Mouse (Mus musculus) limb, embryonic 15.5 days (tissue): ENCODE data around the gene Gm43518. TPM values are rescaled to one million over a fixed set of nuclear protein-coding genes. Genes with fewer than 3 reads are reported as not detected.

Experiments used
- ATAC-seq: fragments of 200-750 bp; cut with Nextera tagmentation; 2 replicates; pipeline ENCODE4 v1.8.0; 2017; ENCODE audit warnings: low read depth, moderate TSS enrichment; ENCODE audit not compliant: insufficient number of reproducible peaks, low FRiP score, low TSS enrichment
- H3K27ac ChIP-seq: fragments of 300-500 bp; sonication (generic); 2 replicates; pipeline ENCODE4 v1.5.1; 2015; ENCODE audit warnings: moderate library complexity, mild to moderate bottlenecking, inconsistent platforms
- H3K27me3 ChIP-seq: fragments of 300-500 bp; sonication (generic); 2 replicates; pipeline ENCODE4 v1.6.1; 2015; ENCODE audit warnings: inconsistent platforms
- H3K36me3 ChIP-seq: fragments of 300-500 bp; sonication (generic); 2 replicates; pipeline ENCODE4 v1.6.1; 2015; ENCODE audit warnings: inconsistent platforms
- H3K4me1 ChIP-seq: fragments of 300-500 bp; sonication (generic); 2 replicates; pipeline ENCODE4 v1.6.1; 2015; ENCODE audit warnings: inconsistent platforms
- H3K4me2 ChIP-seq: fragments of 300-500 bp; sonication (generic); 2 replicates; pipeline ENCODE4 v1.6.1; 2015; ENCODE audit warnings: mild to moderate bottlenecking, inconsistent platforms
- H3K4me3 ChIP-seq: fragments of 300-500 bp; sonication (generic); 2 replicates; pipeline ENCODE4 v1.5.1; 2015; ENCODE audit warnings: mild to moderate bottlenecking, inconsistent platforms
- H3K9ac ChIP-seq: fragments of 300-500 bp; sonication (generic); 2 replicates; pipeline ENCODE4 v1.6.1; 2015; ENCODE audit warnings: inconsistent platforms
- H3K9me3 ChIP-seq: fragments of 300-500 bp; sonication (generic); 2 replicates; pipeline ENCODE4 v1.6.1; 2016; ENCODE audit warnings: inconsistent platforms
- WGBS: fragments of 180-500 bp; shearing (Covaris S2); methylation state at CpG from one replicate; pipeline ENCODE4 v1.1.7; 2015; 5-methylcytosine and 5-hydroxymethylcytosine counted together
- polyA plus RNA-seq: library from polyadenylated mRNA; unstranded; fragments of >200 nt; fragmentation: Nextera tagmentation; extraction: Ambion mirVana; gene quantifications from 2 replicates; pipeline ENCODE4 v1.2.1, GENCODE M21; 2015

The Gm43518 gene
- polyA plus RNA-seq, 1 experiment from 2014 or later: 2.8 TPM

GRCm38 (mm10) chr5:123968468-123968867, 41.2 kb downstream of the Gm43518 start:
- H3K9ac ChIP-seq: no peak overlapping the region
- H3K4me1 ChIP-seq: peaks cover 4% of the 10 kb centered on the region
- H3K27ac ChIP-seq: no peak overlapping the region
- no peaks in the 10 kb centered on the region for H3K9me3 ChIP-seq
- H3K4me2 ChIP-seq: no peak overlapping the region
- 76% methylated on average over 5 of the region's 5 CpGs for WGBS
- no peaks in the 10 kb centered on the region for H3K27me3 ChIP-seq
- ATAC-seq: no peak
- H3K4me3 ChIP-seq: no peak overlapping the region
- H3K36me3 ChIP-seq: no peaks in the 10 kb centered on the region

GRCm38 (mm10) chr5:123969216-123969615, 42.0 kb downstream of the Gm43518 start:
- Histone ChIP-seq H3K27ac (no peak overlapping the region), H3K27me3 (no peaks in the 10 kb centered on the region), H3K9me3 (no peaks in the 10 kb centered on the region), H3K36me3 (no peaks in the 10 kb centered on the region), H3K4me2 (no peak overlapping the region), H3K4me1 (peaks cover 9% of the 10 kb centered on the region), H3K4me3 (no peak overlapping the region), H3K9ac (no peak overlapping the region)
- no peak for ATAC-seq
- WGBS: 72% methylated on average over 8 of the region's 8 CpGs

GRCm38 (mm10) chr5:123970576-123970975, 43.4 kb downstream of the Gm43518 start:
- WGBS: 82% methylated on average over 4 of the region's 4 CpGs
- no peak for ATAC-seq
- Histone ChIP-seq H3K36me3 (no peaks in the 10 kb centered on the region), H3K4me3 (no peak overlapping the region), H3K27me3 (peaks cover 6% of the 10 kb centered on the region; the same call in 1 of the 2 replicates), H3K4me2 (no peak overlapping the region), H3K4me1 (peaks cover 16% of the 10 kb centered on the region), H3K9ac (no peak overlapping the region), H3K9me3 (no peaks in the 10 kb centered on the region), H3K27ac (no peak overlapping the region)

- no peak for ATAC-seq
Measured at GRCm38 (mm10) chr5:123972453-123972852, 45.2 kb downstream of the Gm43518 start.

GRCm38 (mm10) chr5:123973299-123974178, 46.3 kb downstream of the Gm43518 start, which contains the start of gene Hip1r:
TSS of gene Hip1r (plus strand) at chr5:123973628.
- Histone ChIP-seq H3K36me3 (no peaks in the 10 kb centered on the region), H3K4me3 (peak within 1 kb of the TSS; percentile 69), H3K9ac (peak within 1 kb of the TSS; percentile 65), H3K27ac (peak within 1 kb of the TSS; percentile 75), H3K9me3 (no peaks in the 10 kb centered on the region), H3K4me2 (peak within 1 kb of the TSS; percentile 96), H3K27me3 (peaks cover 11% of the 10 kb centered on the region; the same call in 1 of the 2 replicates), H3K4me1 (peaks cover 34% of the 10 kb centered on the region)
- 1% methylated on average over 88 of the region's 106 CpGs for WGBS
- ATAC-seq: peak; percentile 57; the same call in 1 of the 2 replicates

More at GRCm38 (mm10) chr5:123972453-123972852, 45.2 kb downstream of the Gm43518 start:
- no peak overlapping the region for H3K4me3 ChIP-seq
- peaks cover 27% of the 10 kb centered on the region for H3K4me1 ChIP-seq
- H3K36me3 ChIP-seq: no peaks in the 10 kb centered on the region
- no peak overlapping the region for H3K4me2 ChIP-seq
- no peak overlapping the region for H3K9ac ChIP-seq
- WGBS: 72% methylated on average over 6 of the region's 6 CpGs
- no peaks in the 10 kb centered on the region for H3K9me3 ChIP-seq
- H3K27ac ChIP-seq: no peak overlapping the region
- H3K27me3 ChIP-seq: peaks cover 11% of the 10 kb centered on the region; the same call in 1 of the 2 replicates

GRCm38 (mm10) chr5:123974179-123974485, 46.9 kb downstream of the Gm43518 start:
- Histone ChIP-seq H3K4me3 (peak overlapping the region; percentile 69), H3K4me1 (peaks cover 35% of the 10 kb centered on the region), H3K36me3 (no peaks in the 10 kb centered on the region), H3K9me3 (no peaks in the 10 kb centered on the region), H3K27me3 (peaks cover 11% of the 10 kb centered on the region; the same call in 1 of the 2 replicates), H3K4me2 (peak overlapping the region; percentile 96), H3K27ac (peak overlapping the region; percentile 75), H3K9ac (peak overlapping the region; percentile 65)
- ATAC-seq: no peak
- WGBS: 0% methylated on average over 14 of the region's 14 CpGs

- Histone ChIP-seq H3K9ac (no peak overlapping the region), H3K9me3 (no peaks in the 10 kb centered on the region), H3K27ac (no peak overlapping the region), H3K27me3 (peaks cover 11% of the 10 kb centered on the region; the same call in 1 of the 2 replicates), H3K4me1 (peaks cover 40% of the 10 kb centered on the region), H3K4me3 (peak overlapping the region; percentile 69), H3K36me3 (no peaks in the 10 kb centered on the region), H3K4me2 (peak overlapping the region; percentile 96)
- no peak for ATAC-seq
- 20% methylated on average over 11 of the region's 11 CpGs for WGBS
Measured at GRCm38 (mm10) chr5:123974616-123975111, 47.4 kb downstream of the Gm43518 start.

GRCm38 (mm10) chr5:123975668-123976180, 48.5 kb downstream of the Gm43518 start:
- Histone ChIP-seq H3K27me3 (peaks cover 11% of the 10 kb centered on the region; the same call in 1 of the 2 replicates), H3K9ac (no peak overlapping the region), H3K4me1 (peaks cover 50% of the 10 kb centered on the region), H3K4me2 (no peak overlapping the region), H3K4me3 (no peak overlapping the region; the same call in 1 of the 2 replicates), H3K9me3 (no peaks in the 10 kb centered on the region), H3K36me3 (no peaks in the 10 kb centered on the region), H3K27ac (0 out of 2 replicates have a peak overlapping the region, but pooled peaks have one; percentile 3)
- WGBS: 48% methylated on average over 6 of the region's 6 CpGs
- no peak for ATAC-seq

- 39% methylated on average over 3 of the region's 3 CpGs for WGBS
- no peak for ATAC-seq
- H3K27ac ChIP-seq: peak overlapping the region; percentile 47; the same call in 1 of the 2 replicates
- H3K9me3 ChIP-seq: no peaks in the 10 kb centered on the region
- peaks cover 11% of the 10 kb centered on the region; the same call in 1 of the 2 replicates for H3K27me3 ChIP-seq
- no peaks in the 10 kb centered on the region for H3K36me3 ChIP-seq
- no peak overlapping the region for H3K4me3 ChIP-seq
- no peak overlapping the region for H3K9ac ChIP-seq
- H3K4me1 ChIP-seq: peaks cover 53% of the 10 kb centered on the region
- no peak overlapping the region for H3K4me2 ChIP-seq
Measured at GRCm38 (mm10) chr5:123977231-123977630, 50.0 kb downstream of the Gm43518 start.

GRCm38 (mm10) chr5:123978131-123978530, 50.9 kb downstream of the Gm43518 start:
- no peak for ATAC-seq
- H3K4me1 ChIP-seq: peaks cover 52% of the 10 kb centered on the region
- H3K27me3 ChIP-seq: peaks cover 11% of the 10 kb centered on the region; the same call in 1 of the 2 replicates
- no peak overlapping the region for H3K4me2 ChIP-seq
- peak overlapping the region; percentile 18; the same call in 1 of the 2 replicates for H3K27ac ChIP-seq
- WGBS: 63% methylated on average over 5 of the region's 5 CpGs
- no peaks in the 10 kb centered on the region for H3K9me3 ChIP-seq
- H3K36me3 ChIP-seq: no peaks in the 10 kb centered on the region
- no peak overlapping the region for H3K9ac ChIP-seq
- H3K4me3 ChIP-seq: no peak overlapping the region

- peaks cover 11% of the 10 kb centered on the region; the same call in 1 of the 2 replicates for H3K27me3 ChIP-seq
- H3K4me1 ChIP-seq: peaks cover 43% of the 10 kb centered on the region
- no peak overlapping the region for H3K4me3 ChIP-seq
- WGBS: 67% methylated on average over 18 of the region's 18 CpGs
- H3K9ac ChIP-seq: no peak overlapping the region
- ATAC-seq: no peak
- no peaks in the 10 kb centered on the region for H3K9me3 ChIP-seq
- H3K36me3 ChIP-seq: no peaks in the 10 kb centered on the region
- no peak overlapping the region for H3K4me2 ChIP-seq
- no peak overlapping the region for H3K27ac ChIP-seq
Measured at GRCm38 (mm10) chr5:123979221-123979979, 52.2 kb downstream of the Gm43518 start.
